Mouse (Mus musculus): ENCODE data around the gene Tmem63a.

DNA sequence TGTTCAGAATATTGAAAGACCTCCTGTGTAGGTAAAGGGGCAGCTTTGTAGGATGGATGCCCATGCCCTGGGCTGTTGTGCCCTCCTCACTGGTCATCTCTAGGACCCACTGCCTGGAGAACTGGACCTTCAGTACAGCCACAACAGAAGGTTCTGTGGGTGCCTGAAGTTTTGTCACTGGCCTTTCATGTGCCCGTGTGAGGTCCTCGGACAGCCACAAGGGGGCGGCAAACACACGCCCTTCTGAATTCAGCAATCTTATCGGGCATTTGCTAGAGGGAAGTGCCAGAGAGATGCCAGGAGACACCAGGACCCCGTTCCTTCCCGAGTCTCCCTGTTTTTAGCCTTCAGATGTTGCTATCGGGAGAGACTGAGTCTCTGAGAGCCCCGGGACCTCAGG is 45.6 kb downstream of the Tmem63a start:
- peak; percentile 84 to 88 for TF ChIP-seq CTCF (conservative IDR thresholded peaks at IDR 0.05 in 1 of 2, IDR thresholded peaks at IDR 0.05 in 1 of 2; ENCODE audit: low read depth in 2 of 2, low read length in 2 of 2)
- no peak for TF ChIP-seq ZKSCAN1 (IDR thresholded peaks at IDR 0.05; ENCODE audit: borderline replicate concordance, low read depth, low read length)
- no peak for TF ChIP-seq MAZ (IDR thresholded peaks at IDR 0.05; ENCODE audit: low read depth, low read length)
